Mouse (Mus musculus): ENCODE measurements around the gene Stxbp1.

- TF ChIP-seq CTCF (IDR thresholded peaks at IDR 0.05; ENCODE audit: low read depth) (no peak), EP300 (IDR thresholded peaks at IDR 0.05; ENCODE audit: low read depth) (no peak)
These were observed 38.1 kb downstream of the Stxbp1 start for GRCm38 (mm10) chr2:32808816-32809566.

Data from liver, postnatal 0 days (tissue).